In the genomic region with DNA sequence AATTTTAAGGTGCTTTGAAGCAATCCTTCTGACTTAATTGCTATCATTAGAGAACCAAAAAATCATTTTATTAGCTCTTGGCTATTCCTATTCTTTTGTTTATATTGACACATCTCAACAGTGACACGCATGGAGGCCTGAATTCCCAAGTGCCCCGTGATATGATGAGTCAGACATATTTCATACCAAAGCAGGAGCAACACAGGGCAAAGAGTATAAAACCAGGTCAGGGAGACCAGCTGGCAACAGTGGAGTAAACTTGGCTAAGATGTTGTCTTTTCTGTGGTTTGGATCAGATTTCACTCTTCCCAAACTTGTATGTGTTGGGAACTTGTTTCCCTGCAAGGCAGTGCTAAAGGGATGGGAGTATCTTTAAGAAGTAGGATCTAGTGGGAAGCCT, we compare ENCODE assay signal across 11 mouse cellular contexts.
DNase-seq lines count a peak whose midpoint lies in the region; ATAC-seq and TF ChIP-seq lines count a peak whose summit lies in the region.
"Had no signal": no experiment of that assay in that cellular context is flagged by ENCODE, and none has a peak within 500 bp of the region (broad histone marks: within the 10 kb centered on the region; RNA-seq: fewer than 3 reads in every experiment).

No protein-coding gene starts in this region.

- no peaks in the 10 kb centered on the region for H3K27me3 ChIP-seq in heart, embryonic 10.5 days (ENCODE audit: insufficient read depth, poor library complexity, severe bottlenecking)
- no peaks in the 10 kb centered on the region for H3K27me3 ChIP-seq in lung, postnatal 0 days (replicated peaks; ENCODE audit: insufficient read depth, low read length)
- H3K27me3 ChIP-seq: heart, embryonic 13.5 days had no signal

- 85% methylated on average over 2 of the region's 2 CpGs for WGBS in heart, embryonic 10.5 days
- WGBS in lung, postnatal 0 days: 47% methylated on average over 2 of the region's 2 CpGs

- H3K9ac ChIP-seq in lung, postnatal 0 days (replicated peaks; ENCODE audit: low read depth): no peak overlapping the region
- H3K9ac ChIP-seq: heart, embryonic 13.5 days had no signal

- no peak overlapping the region for H3K4me2 ChIP-seq in lung, postnatal 0 days (replicated peaks; ENCODE audit: low read depth, low read length)
- H3K4me2 ChIP-seq: heart, embryonic 13.5 days had no signal

- H3K4me1 ChIP-seq in heart, embryonic 10.5 days: peaks cover 5% of the 10 kb centered on the region; the same call in 1 of the 2 replicates
- H3K4me1 ChIP-seq in lung, postnatal 0 days (ENCODE audit: insufficient read depth, low read depth, low read length): no peaks in the 10 kb centered on the region

- no peaks in the 10 kb centered on the region for H3K9me3 ChIP-seq in heart, embryonic 10.5 days
- H3K9me3 ChIP-seq in lung, postnatal 0 days (ENCODE audit: low read length): no peaks in the 10 kb centered on the region
- H3K9me3 ChIP-seq: heart, embryonic 13.5 days had no signal

- ATAC-seq in lung, postnatal 0 days: peak; percentile 46

- no peak overlapping the region for H3K4me3 ChIP-seq in heart, embryonic 10.5 days
- H3K4me3 ChIP-seq in lung, postnatal 0 days (ENCODE audit: low read depth, low read length): no peak overlapping the region
- H3K4me3 ChIP-seq: heart, embryonic 13.5 days had no signal

- no peaks in the 10 kb centered on the region for H3K36me3 ChIP-seq in heart, embryonic 10.5 days
- H3K36me3 ChIP-seq in lung, postnatal 0 days (ENCODE audit: insufficient read depth, low read length): no peaks in the 10 kb centered on the region
- H3K36me3 ChIP-seq: heart, embryonic 13.5 days had no signal

- TF ChIP-seq EP300 in lung, postnatal 0 days (IDR thresholded peaks at IDR 0.05): no peak

- no peak for TF ChIP-seq CTCF in lung, postnatal 0 days (IDR thresholded peaks at IDR 0.05)

- no peak overlapping the region for H3K27ac ChIP-seq in heart, embryonic 10.5 days
- no peak overlapping the region for H3K27ac ChIP-seq in lung, postnatal 0 days (ENCODE audit: low read length)
- H3K27ac ChIP-seq: heart, embryonic 13.5 days had no signal

- peak; percentile 10 to 26 for DNase-seq in heart, adult 9 months (ENCODE audit: low spot score in 2 of 2)
- no peak for DNase-seq in heart, embryonic 10.5 days (ENCODE audit: low spot score)
- DNase-seq in Muller cell, postnatal 12 days (ENCODE audit: inconsistent ontology term): peak; percentile 90
- DNase-seq in adrenal gland, postnatal 14 days: peak; percentile 28
- peak; percentile 49 for DNase-seq in lung, postnatal 0 days (ENCODE audit: low spot score)
- DNase-seq in left cerebral cortex, adult 9 months (ENCODE audit: low spot score in 2 of 2): no peak
- no peak for DNase-seq in left cerebral cortex, adult 11 months (ENCODE audit: low spot score)
- DNase-seq: cerebellum, adult 11-12 months; liver; thymus, postnatal 4 days had no signal

Comparison
In these comparisons a context has a peak if more than half of its experiments do, and no peak if none do; other contexts are left out.
1. DNase-seq: peak in heart, adult 9 months (2 of 2), Muller cell, postnatal 12 days (single experiment), adrenal gland, postnatal 14 days (single experiment) and lung, postnatal 0 days (single experiment); none in heart, embryonic 10.5 days (single experiment), left cerebral cortex, adult 9 months (0 of 2) and left cerebral cortex, adult 11 months (single experiment).